Mouse (Mus musculus) spleen, adult 2 months (tissue): Measurements from ENCODE around the gene Nfia.

Source experiments
- CTCF ChIP-seq: fragments of 200-500 bp; IDR thresholded peaks from 2 replicates; pipeline ENCODE4 v1.5.1; 2011; ENCODE audit warnings: mild to moderate bottlenecking, inconsistent platforms; ENCODE audit not compliant: insufficient read depth, insufficient read length, insufficient replicate concordance; ENCODE audit errors: extremely low read depth
- POLR2A ChIP-seq: fragments of 200-500 bp; IDR thresholded peaks from 2 replicates; pipeline ENCODE4 v1.6.1; 2011; ENCODE audit warnings: low read depth, low read length, inconsistent platforms

GRCm38 (mm10) chr4:97777081-97777705, 4.7 kb downstream of the Nfia start:
- TF ChIP-seq CTCF (no peak), POLR2A (no peak)
